Mouse (Mus musculus): Measurements from ENCODE around the gene Gsx1.

Gene Gsx1

DNA sequence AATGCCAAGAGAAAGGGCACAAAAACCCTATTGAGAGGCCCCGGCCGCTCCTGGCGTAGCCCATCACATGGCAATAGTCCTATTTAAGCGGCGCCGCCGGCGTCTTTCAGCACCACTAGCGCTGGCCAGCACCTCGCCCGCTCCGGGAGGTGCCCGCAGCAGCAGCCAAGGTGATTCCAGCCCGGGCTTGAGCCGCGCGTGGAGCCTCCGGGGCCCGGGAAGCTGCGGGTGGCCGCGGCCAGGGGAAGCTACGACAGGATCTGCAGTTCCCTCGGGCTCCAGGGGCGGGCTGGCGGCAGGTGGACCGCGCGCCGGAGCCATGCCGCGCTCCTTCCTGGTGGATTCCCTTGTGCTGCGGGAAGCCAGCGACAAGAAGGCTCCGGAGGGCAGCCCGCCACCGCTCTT, at the start of gene Gsx1:
Gene Gsx1, plus strand, starts transcription at position 126 of the 405 bp plus-strand sequence.
- DNase-seq = peak; percentile 73

DNA sequence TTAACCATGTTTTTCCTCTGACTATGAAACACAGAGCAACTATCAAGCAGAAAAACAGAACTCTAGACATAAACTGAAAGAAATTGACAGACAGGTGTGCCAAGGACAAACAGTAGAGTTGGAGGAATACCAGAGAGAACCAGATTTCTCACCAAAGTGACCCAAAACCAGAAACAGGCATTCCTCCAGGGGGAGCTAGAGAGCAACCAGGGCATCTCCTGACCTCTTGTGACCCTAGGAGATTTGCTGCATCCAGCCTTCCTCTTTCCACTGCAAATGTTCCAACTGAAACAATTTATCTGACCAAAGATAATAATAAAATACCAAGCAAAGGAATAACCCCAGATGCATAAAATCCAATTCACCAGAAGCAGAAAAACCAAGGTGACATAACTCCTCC, 41.2 kb upstream of the Gsx1 start:
- DNase-seq = no peak

DNA sequence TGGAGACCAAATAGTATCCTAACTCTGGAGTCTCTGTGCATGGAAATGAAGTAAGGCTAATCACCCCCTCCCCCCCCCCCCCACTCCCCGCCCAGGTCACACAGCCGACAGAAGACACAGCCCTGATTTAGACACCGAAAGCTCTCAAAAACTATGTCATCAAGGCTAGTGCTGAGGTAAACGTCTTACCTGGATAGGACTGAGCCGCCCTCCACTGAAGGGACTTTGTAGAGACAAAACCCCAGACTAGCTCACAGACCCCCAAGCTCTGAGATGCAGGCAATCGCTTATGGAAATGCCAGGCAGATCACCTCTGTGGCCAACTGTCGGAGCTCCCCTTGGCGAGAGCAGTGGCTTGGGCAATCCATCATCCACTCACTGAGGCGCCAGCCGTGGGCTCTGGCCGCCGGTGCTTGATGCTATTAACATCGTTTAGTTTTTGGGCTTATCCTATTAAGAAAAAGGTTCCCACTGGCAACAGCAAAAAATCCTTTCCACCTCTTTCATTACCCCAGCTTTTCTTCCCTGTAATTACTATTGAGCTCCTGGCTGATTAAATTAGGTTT, 33.6 kb upstream of the Gsx1 start:
- DNase-seq = no peak

DNA sequence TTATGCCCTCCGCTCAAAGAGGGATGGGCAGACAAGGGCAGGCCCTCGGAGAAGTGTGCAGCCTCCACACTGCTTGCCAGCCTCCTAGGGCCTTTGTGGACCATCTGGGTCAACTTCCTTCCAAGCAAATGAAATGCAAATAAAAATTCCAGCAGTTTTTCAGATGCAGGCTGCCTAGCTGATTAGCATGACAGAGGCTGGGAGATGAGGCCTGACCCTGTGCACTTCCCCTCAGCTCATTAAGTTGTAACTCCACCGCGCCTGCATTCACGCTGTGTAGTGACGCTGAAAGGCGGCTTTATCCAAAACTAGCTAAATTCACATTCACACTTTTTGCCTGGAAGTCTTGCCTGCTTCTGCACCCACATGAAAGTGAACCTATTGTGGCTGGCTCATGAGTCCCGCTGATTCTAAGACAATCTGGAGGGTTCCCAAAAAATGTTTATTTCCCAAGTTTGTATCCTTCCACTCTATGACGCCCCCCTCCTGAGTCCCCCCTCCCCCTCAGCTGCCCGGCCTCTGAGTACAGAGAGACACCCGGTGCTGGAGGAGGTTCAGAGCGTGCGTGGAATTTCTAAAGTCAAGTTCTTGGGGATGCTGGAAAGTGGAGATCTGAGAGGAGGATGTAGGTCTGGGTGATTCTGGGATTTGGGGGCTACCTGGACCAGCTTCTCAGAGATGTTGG, 32.9 kb upstream of the Gsx1 start:
- DNase-seq = no peak

DNA sequence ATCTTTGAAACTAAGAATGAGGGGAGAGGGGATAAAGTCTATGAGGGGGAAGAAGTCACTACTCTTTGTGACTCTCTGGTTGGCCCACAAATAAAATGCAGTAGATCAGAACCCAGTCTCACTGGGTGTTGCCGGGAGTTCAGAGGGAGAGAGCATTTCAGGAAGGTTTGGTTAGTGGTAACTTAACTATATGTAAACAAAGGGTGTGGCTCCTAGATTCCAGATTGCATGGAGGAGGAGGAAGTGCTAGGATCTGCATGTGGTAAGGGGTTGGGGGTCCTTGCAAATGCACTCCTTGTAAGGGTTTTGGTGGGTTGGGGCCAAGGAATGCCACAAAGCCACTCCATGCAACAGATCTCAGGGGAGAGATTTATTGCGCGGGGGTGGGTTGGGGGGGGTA, 32.1 kb upstream of the Gsx1 start:
- DNase-seq = no peak

DNA sequence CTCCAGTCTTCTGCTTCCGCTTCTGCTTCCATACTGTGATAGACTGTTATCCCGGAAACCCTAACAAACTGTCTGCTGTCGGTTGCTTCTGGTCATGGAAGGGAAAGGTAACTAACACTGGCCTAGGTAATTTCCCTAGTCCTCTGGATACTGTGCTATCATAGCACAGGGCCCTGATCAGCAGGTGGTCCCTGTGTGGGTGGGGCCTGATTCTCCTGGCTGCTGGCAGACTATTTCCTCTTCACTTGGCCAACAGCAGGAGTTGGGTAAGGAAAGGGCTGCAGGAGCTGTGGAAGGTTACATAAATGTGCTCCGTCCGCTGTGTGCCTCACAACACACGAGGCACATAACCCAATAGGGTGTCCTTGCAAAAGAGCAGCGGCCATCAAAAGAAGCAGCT, 31.1 kb upstream of the Gsx1 start:
- DNase-seq = no peak

DNA sequence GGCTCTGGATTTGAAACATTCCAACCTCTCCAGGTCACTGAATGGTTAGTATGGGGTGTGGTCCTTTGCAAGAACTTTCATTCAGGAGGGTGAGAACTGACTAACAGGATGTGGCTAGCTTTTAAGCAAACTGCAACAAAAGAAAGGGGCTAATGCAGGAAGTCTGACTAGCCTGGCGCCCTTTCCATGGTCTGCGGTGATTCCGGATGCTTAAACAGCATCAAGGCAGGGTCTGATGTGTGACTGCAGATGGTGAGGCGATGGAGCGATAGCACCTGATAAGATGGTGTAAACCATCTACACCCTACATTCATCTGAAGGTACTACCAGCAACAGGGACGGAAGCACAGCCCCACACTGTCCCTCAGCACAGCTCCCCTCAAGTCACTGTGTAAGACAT, 29.2 kb upstream of the Gsx1 start:
- no peak for DNase-seq

DNA sequence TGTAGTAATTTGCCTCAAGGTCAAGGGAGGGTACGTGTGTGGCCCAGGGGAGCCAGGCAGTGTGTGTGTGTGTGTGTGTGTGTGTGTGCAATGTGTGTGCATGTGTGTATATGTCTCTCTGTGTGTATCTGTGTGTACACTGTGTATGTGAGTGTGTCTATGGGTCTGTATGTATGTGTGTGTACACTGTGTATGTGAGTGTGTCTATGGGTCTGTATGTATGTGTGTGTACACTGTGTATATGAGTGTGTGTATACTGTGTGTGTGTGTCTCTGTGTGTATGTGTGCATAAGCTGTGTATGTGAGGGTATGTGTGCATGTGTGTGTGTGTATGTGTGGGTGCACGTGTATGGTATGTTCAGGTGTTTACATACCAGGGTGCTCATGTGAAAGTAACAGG, 28.7 kb upstream of the Gsx1 start:
- DNase-seq = no peak

DNA sequence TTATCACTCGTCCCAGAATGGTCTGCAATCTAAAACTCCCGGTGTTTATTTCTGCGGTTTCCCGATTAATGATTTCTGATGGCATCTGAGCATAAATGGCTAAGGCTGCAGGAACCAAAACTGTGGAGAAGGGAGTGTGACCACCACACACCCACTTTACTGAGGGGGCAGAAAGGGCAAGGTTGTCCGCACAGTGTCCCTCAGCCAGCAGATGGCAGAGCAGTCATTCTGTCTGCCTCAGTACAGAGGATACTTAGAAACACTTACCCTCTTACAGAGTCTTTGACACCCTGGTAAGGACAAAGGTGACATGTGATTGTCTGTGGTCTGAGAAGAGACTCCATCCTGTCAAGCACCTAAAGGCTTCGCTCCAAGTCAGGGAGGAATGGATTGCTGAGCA, 23.4 kb upstream of the Gsx1 start:
- DNase-seq = no peak

DNA sequence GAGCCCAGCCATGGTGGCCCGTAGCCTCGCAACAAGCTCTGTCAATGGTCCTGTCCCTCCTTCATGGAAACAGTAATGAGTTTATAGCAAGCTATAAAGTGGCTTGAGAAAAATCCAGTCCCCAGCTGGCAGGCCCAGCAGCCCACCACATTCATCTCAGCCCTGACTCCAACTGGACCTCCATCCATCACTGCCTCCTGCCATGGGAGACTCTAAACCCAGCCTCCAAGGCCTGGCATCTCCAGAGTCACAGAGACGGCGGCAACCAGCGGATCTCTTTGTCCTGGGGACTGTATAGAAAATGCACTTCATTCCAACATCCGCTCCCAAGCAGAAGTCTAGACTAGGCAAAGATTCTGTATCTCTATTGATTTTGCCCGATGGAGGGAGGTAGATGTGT, 18.4 kb upstream of the Gsx1 start:
- DNase-seq = no peak

DNA sequence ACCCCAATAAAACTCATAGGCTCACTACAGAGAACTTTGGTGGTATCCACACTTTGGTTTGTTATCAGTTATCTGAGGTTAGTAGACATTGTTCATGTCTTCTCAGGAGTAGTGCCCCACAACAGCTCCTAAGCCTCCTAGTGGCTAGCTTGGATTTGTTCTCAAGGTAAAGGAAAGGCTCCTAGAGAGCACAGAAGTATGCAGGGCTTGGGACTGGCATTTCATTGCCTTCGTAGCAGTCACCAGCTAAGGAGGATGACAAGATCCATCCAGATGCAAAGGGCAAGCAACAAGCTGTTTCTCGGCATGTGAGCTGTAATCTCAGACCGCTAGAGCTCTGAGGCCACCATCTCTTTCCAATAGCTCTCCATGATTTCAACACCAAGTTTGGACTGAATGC, 14.4 kb upstream of the Gsx1 start:
- DNase-seq = no peak

DNA sequence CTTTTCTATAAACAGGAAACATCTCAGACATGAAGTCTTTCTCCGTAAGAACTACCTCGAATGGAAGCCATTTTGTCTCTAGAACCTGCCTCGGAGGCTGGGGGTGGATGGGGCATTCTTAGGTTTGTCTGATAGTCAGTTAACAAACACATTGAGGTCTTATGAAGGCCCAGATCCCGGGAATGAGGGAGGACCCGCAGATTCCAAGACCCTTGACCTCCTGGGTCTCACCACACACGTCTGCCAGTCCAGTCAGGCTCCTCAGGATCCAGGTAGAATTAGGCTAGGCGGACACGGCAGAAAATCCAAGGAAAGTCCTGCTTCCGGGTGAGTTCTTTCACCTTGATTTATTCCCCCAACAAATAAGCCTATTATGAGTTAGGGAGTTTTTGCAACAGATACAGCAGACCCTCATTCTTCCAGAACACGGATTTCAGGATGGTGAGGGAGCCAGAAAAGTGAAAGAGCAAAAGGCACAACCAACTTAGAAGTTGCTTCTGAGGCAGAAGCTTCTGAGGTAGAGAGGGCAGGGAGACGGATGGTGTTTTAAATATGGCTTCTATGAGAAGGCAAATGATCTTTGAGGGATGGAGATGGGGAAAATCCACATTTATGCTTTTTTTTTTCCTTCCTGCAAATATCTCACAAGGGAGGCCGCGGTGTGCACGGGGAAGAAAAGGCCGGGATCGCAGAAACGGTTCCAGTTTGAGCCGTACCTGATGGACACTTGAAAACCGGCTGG, 3.2 kb upstream of the Gsx1 start:
- no peak for DNase-seq

DNA sequence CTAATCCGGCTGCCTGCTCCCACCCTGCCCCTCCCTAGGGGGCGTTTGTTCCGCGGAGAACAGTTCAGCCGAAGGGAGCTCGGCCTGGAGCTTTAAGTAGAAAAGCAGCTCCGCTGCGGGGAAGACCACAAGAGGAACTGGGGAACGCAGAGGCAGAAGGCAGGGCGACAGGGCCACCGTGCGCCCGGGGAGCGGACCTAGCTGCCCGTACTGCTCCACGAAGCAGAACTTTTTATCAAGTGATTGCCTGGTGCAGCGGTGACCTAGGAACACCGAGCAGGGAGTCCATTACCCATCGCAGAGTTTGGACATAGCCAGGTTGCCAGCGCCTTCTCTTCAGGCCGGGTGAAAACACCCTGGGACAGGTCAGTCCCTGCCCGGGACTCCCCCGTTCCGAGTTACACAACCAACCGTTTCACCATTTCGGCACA, 2.5 kb upstream of the Gsx1 start:
- peak; percentile 25 for DNase-seq

DNA sequence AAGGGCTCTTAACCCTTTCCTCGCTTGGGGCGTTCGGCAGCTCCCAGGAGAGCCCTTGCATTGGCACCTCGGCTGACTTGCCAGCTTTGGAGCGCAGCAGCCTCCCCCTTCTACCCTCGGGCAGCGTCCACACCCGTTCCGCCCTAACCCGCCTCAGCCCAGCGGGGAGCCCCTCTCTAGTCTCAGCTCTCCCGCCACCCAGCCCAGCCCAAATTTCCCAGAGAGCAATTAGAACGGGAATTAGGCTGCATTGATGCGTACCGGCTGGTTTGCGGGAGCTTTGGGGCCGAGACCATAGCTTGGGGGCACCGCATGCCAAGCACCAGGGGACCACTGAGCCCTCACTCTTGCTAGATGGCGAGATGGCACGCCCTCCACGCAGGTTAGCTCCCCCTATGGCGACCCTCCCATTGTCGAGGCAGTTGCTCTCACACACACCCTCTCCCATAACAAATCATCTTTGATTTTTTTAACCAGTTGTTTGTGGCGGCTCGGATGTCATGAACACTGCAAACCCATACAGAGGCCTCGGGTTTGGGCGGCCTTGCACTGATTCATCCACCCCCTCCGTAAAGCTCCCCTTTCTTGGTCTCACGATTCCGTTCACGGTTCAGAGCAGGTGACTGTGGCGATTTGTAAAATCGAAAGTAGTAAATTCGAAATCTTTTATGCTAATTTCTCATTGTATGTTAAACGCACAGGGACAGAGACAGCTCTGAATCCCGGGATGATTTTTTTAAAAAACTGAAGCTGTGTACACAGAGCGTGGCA, 1.5 kb upstream of the Gsx1 start:
- DNase-seq = no peak

DNA sequence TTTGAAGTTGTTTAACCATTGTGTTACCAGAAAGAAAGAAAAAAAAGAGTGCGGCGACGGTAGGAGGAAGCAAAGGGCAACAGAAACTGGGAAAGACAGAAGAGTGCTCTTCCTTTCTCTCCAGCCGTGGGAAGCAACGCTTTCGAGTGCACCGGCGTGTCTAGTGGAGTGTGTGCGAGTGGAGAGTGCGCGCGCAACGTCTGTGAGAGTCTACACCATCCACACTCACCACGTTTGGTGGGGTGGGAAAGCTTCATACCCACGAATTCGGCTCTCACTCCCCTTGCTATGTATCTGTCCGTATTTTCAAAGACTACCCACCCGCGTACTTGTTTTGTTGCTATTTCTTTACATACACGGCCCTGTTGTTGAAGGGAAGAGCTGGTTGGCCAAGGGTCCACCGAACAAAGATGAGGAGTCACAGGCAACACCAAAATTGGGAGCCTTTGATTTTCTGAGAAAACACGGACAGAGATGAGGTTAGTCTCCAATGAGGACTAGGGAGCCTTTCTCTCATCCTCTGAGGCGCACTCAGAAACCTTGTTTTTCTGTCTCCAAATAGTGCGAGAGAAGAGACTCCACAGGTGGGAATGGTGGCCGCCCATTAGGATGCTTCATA, 835 bp upstream of the Gsx1 start:
- DNase-seq = no peak

DNA sequence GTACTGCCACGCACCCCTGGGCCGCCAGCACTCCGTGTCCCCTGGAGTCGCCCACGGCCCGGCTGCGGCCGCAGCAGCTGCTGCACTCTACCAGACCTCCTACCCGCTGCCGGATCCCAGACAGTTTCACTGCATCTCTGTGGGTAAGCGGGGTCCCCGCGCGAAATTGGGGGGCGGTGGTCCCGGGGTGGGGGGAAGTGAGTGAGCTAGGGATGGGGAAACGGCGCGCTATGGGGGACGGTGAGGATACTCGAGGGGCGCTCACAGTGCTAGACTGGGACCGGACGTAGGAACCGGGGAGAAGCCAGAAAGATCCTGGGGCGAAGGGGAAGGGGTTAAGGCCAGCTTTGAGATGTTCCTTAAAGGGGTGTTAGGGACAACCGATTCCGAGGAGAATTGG, 660 bp downstream of the Gsx1 start:
- DNase-seq = no peak

DNA sequence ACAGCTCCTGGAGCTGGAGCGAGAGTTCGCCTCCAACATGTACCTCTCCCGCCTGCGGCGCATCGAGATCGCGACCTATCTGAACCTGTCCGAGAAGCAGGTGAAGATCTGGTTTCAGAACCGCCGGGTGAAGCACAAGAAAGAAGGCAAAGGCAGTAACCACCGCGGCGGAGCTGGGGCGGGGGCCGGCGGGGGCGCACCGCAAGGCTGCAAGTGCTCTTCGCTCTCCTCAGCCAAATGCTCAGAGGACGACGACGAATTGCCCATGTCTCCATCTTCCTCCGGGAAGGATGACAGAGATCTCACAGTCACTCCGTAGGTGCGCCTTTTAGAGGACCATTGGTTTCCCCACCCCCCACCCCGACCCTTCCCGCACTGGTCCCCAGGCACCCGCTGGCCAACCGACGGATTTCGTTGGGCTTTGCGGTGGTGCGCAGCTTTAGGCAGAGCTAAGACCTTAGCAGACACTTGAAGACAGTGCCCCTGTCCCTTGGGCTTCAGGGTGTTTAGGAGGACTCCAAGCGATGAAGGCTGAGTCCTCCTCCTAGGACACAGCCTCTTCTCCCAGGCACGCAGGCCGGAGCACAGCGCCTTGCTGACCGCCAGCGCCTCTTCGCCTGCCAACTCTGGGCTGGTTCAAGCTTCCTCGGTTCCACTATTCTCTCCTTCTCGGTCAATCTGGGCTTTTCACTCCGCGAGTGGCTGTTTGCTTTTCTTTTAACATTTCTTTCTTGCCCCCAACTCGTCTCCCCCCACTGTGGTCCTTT, 1.5 kb downstream of the Gsx1 start:
- DNase-seq = no peak

DNA sequence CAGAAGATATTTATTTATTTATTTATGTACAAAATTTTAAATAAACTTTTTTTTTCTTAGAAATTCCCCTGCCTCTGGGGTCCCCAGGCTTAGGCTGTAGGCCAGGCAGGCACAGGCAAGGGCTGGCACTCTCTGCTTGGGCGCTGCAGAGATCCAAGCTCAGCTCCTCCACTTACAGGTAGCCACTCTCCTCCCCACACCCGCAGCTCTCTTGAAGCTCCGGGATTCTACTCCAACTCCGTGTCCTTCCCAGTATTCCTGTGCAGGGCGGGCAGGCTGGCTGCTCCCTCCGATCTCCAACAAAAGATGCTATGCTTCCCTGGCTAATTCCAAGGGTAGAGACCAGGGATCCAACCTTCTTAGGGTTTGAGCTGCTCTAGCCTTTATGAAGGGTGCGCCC, 2.4 kb downstream of the Gsx1 start:
- no peak for DNase-seq

DNA sequence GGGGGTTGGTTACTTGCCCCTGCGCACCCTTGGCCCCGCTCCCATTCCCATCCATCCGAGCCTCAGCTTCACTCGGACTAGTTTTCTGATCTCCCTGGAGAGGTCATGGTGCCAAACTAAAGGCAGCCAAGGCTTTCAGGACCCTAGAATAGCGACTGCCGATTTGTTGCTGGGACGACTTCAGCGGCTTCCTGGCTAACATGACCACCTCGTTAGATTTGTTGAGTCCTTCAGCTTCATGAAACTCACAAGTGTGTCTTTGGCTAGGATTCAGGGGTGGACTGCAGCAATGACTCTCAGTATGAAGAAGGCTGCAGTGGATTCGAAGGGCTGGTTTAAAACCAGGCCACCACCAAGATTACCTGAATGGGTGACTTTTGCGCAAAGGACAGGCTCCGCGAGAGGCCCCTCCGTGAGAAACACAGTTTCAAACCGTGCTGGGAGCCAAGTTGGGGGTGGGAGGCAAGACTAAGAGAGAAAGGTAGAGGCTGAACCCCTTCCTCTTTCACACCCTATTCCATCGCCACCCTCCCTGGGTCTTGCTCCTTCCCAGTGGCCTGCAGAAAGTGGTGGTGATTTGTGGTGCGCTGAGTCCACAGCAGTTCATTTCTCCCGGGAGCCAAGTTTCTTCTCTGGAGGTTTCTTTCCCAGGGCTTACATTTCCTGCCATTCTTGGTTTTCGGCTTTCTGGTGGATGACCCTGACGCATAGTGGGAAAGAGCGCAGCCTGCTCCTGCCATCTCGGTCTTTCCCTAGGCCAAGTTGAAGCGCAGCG, 3.5 kb downstream of the Gsx1 start:
- no peak for DNase-seq

DNA sequence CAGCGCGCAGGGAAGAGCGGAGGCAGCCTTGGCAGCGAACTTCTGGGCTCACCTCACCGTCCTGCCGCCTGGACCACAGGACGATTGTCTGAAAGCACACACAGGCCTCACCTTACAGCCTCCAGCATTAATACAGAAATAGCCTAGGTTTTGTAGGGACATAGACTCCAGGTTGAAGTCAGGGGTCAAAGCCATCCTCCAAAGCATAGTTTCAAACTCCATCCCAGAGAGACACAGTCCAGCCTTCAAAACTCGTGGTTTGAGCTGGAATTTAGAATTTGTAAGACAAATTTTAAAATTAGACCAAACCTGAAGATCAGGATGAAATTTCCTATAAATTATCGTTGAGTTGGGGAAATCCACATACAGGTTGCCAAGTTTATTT, 4.1 kb downstream of the Gsx1 start:
- no peak for DNase-seq

DNA sequence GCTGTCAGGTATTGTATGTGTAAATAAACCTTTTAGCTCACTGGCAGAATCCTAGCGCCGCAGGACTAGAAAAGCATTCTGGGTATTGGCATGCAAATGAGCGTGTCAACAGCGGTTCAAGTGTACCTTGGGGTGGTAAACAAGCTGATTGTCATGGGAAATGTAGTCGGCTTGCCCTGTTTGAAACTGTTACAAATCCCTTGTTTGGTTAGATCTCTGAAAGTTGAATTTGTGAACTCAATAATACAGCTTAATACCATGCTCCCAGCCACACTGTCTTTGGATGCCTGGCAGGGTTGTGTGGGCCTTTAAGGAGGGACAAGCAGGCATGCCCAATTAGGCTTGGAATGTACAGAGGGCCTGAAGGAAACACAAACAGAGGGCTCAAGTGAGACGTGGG, 16.4 kb downstream of the Gsx1 start:
- no peak for DNase-seq

DNA sequence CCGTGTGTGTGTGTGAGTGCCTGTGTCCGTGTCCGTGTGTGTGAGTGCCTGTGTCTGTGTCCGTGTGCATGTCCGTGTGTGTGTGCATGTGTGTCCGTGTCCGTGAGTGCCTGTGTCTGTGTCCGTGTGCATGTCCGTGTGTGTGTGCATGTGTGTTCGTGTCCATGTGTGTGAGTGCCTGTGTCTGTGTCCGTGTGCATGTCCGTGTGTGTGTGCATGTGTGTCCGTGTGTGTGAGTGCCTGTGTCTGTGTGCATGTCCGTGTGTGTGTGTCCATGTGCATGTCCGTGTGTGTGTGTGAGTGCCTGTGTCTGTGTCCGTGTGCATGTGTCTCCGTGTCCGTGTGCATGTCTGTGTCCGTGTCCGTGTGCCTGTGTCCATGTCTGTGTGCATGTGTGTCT, 19.4 kb downstream of the Gsx1 start:
- no peak for DNase-seq
